Mouse (Mus musculus) cerebellum, adult 11-12 months (tissue): ENCODE data around the gene Tor1aip2.

ENCODE experiments used
- DNase-seq: peaks from one replicate; pipeline ENCODE4 v3.0.0; 2022

Tor1aip2 gene

DNA sequence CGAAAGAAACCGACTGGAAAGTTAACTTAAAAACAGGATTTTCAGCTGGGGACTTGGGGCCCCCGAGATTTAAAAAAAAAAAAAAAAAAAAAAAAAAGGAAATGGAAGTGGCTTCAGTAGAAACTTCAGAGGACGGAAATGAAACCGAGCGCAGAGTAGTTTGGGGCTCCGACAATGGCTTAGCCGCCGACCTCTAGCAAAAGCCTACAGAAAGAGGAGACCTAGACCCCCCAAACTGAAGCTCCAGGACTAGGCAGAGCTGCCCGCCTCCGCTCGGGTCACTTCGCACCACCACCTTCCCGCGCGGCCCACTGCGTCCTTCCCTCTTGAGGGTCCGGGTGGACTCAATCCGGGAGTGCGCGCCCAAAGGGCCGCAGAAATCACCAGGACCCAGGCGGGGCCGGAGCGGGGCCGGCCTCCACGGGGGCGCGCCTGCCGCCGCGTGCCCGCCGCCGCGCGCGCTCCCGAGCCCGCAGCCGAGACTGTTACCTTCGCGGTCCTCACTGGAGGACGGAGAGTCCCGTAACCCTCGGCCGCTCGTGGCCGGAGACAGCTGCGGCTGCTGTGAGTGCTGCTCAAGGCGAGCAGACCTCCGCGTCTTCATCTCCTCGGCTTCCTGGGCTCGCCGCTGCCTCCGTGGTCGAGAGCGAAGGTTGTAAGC lies at the start of gene Tor1aip2:
Gene Tor1aip2, plus strand, starts transcription at position 135 of the 661 bp plus-strand sequence.
- no peak for DNase-seq

DNA sequence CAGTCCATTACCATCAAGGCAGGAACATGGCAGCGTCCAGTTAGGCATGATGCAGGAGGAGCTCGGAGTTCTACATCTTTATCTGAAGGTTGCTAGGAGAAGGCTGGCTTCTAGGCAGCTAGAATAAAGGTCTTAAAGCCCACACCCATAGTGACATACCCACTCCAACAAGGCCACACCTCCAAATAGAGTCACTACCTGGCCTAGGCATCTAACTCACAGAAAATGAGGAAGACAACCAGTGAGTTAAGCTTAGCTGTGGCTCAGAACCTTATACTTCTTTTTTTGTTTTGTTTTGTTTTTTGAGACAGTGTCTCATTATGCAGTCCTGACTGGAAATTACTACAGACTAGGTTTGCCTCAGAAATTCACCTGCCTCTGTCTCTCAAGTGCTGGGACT lies 47.6 kb upstream of the Tor1aip2 start:
- DNase-seq, result no peak

DNA sequence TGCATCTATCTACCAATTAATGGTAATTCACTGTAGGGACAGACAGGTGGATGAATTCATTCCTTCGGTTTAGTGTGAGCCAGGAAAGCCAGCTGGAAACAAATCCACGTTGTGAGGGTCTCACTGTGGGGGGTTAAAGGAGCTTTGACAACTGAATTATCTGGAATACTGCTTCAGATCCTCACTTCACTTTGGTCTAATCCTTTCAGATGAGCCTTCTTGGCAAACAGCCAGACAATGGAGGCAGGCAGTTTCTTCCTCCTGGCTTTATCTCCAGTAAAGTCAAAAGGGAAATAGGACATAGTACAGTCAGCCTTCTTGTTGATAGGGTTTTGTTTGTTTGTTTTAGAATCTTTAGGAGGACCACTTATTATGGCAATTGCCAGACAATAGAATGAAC lies 45.8 kb upstream of the Tor1aip2 start:
- no peak for DNase-seq

DNA sequence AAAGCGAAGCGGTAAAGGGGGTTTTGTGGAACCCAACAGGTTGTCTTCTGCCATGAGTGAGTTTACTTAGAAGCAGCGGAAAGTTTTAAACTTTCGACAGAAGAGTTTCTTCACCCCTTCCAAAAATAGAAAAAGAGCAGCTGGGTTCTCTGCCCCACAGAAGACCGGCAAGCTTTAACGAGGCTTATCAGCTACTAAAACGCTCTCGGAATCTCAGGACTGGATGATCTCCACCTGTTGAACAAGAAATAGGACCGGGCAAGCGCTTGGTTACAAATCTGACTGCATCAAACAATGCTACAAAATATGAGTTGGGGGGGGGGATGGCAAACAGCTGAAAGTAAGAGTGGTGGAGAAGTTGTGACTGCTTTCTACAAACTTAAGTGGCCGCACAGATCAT lies 44.8 kb upstream of the Tor1aip2 start:
- DNase-seq, result no peak

DNA sequence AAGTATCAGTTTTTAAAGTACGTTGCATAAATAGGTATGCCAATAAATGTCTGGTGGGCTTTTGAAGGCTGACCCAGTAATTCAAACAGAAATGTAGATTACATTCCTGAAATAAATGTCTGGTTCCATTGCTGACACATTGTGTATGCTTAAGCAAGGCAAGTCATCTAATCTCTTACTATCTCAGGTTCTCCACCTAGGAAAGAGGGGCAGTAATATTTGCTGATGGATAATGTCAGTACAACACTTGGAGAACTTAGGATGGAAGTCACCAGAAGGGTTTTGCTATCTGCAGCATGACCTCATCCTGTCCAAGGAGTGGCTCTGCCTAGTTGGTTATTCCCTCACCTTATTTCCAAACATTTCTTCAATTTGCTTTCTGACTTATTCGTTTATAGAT lies 40.7 kb upstream of the Tor1aip2 start:
- DNase-seq, result no peak

DNA sequence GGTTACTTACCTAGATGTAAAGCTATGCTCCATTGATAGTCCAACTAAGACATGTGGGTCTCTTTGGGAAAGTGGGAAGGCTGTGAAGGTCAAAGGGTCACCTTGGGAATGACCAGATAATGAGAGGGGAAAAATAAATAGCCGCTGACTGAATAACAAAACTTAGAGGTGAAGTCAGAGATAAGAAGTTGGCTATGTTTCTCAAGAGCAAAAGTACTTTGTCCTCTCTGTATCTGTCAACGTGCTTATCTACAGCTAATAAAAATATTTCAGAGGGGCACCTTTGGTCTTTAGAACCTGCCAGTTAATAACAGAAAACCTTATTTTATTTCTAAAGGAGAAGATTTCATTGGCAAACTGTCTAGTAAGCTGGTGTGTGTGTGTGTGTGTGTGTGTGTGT lies 39.6 kb upstream of the Tor1aip2 start:
- DNase-seq, result no peak

DNA sequence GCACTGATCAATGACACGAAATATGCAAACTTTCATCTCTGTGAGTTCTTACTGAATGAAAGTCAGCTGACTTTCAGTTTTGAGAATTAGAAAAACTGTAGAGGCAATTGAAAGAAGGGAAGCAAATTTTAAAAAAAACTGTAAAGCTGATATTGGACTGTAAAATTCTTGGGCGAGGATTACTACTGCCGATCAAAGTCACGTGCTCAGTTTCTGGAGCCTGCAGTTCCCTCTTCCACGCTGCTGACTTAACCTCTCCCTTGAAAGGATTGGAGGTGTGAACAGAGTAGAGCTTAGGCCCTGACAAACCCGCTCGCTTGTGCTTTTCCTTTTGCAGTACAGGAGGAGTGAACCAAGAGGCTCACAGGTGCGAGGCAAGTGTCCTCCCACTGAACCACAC lies 32.8 kb upstream of the Tor1aip2 start:
- no peak for DNase-seq

DNA sequence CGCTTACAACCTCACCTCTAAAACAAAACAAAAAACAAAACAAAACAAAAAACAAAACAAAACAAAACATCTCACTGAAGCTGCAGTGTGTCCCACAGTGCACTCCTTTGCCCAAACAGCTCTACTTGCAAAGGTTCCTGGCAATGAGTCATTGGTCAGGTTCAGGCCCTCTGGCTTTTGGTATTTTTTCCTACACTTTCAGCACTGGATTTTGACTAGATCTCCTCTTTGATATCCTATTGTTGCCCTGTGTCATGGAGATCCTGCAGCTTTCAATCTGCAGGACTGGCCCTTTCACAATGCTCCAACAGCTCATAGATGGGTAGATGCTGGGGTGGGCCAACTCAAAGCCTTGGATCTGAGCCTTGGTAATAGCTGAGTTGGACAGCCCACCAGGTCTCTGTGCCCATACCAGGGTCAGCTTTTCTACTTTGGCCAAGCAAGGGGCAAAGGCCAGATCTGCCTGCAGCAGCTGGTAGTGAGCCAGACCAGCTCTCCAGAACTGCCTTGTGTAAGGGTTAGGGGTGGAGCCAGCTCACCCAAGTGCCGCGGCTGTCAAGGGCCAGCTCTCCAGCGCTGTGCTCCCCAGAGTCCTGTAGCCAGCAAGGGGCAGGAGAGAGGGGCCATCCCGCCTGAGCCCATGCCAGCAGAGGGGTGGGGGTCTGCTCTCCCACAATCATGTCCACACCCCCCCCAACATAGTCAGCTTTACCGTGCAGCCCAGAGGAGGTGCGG lies 31.8 kb upstream of the Tor1aip2 start:
- DNase-seq, result no peak

DNA sequence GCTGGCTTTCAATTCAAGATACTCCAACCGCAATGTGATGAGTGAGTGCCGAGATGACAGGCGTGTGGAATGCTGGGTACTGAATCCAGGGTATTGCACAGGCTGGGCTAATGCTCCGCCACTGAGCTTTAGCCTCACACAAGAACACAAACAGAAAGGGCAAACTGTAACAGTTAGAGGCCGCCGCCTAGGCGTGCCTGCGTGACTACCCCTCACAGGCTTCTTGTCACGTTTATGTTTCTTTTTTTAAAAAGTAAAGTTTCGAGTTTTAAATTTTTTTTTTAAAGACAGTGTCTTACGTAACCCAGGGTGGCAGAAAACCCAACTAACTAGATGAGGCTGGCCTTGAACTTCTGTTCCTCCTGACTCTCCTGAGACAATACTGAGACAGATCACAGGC lies 29.3 kb upstream of the Tor1aip2 start:
- no peak for DNase-seq

DNA sequence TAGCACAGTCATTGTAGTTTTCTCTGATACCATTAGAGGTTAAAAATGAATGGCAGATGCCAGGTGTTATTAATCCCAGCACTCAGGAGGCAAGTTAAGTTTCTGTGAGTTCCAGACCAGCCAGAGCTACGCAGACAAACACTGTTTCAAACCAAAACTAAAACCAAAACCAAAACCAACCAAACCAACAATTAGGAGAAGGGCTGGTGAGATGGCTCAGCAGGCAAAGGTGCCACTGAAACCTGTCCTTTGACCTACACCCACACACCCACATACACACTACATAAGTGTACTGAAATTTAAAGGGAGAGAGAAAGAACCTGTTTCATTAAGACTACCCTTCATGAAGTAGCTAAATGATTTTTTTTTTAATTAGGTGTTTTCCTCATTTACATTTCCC lies 26.2 kb upstream of the Tor1aip2 start:
- no peak for DNase-seq

DNA sequence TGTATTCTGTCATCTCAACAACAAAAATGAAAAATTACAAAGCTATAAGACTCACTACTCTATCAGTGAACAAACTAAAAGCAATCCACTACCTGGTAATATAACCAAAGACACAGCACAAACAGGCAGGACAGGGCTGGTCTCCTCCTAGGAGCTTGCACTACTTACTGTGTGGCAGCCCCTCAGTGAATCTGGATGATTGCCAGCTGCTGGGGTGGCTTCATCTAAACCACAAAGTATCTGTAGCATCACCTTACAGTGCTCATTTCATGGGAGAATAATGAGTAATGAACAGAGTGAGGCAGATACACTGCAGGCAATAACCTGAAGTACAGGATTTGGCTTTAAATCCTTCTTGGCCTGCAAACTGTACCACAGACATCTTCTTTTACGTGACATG lies 15.4 kb upstream of the Tor1aip2 start:
- no peak for DNase-seq

DNA sequence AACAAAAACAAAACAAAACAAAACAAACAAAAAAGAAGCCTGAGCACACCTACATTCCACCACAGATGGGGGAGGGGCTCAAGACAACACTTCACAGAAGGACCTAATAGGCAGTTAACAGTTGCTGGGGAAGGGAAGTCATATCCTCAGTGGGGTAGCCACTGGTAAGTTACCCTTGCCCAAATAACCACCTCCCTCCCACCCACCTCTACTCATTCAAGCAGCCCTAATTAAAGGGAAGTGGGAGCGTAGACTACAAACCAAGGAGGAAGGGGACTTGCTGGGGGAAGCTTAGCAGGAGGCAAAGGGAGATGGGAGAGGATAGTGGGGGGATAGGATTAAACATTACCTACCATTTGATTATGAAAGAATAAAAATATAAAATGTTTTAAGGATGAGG lies 14.8 kb upstream of the Tor1aip2 start:
- DNase-seq, result no peak

DNA sequence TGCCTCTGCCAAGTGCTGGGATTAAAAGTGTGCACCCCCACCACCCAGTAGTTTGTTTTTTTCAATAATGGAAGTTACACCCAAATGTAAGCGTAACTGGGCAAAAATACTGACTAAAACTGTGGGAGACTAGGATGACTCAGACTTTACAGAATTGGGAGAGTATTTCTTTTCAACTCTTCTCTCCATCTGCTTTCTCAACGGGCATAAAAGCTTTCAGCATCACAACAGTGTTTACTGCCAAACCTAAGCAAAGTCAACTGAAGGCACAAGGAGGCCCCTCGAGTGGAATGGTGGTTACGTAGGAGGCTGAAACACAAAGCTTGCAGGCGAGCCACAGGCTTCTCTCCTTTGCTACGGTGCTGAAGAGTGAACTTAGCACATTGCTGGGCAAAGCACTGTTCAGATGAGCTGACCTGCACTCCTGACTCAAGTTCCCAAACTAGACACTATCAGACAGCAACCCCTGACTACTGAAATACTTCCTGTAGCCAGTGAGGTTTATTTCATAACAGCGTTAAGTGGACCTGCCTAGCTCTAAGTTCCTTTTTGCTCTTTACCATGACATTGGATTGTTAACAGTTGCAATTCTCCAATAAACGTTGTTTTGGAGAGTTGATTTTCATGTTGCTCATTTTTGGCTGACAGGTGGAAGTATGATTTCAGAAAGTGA lies 10.2 kb upstream of the Tor1aip2 start:
- no peak for DNase-seq

DNA sequence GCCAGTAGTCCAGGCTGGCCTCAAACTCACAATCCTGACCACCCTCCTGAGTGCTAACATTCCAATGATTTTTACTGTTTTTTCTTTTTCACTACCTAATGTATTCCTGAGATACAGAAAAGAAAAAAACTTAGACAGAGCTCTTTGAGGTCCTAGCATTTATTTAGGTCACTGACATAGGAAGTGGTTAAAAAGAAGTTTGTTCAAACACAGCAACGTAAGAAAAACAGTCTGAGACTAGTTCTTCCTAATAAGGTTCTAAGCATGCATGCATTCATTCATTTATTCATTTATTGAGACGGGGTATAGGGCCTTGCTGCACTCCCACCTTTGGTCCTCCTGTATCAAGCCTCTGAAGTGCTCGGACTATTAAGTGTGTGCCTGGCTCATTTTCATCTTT lies 7.4 kb upstream of the Tor1aip2 start:
- no peak for DNase-seq

DNA sequence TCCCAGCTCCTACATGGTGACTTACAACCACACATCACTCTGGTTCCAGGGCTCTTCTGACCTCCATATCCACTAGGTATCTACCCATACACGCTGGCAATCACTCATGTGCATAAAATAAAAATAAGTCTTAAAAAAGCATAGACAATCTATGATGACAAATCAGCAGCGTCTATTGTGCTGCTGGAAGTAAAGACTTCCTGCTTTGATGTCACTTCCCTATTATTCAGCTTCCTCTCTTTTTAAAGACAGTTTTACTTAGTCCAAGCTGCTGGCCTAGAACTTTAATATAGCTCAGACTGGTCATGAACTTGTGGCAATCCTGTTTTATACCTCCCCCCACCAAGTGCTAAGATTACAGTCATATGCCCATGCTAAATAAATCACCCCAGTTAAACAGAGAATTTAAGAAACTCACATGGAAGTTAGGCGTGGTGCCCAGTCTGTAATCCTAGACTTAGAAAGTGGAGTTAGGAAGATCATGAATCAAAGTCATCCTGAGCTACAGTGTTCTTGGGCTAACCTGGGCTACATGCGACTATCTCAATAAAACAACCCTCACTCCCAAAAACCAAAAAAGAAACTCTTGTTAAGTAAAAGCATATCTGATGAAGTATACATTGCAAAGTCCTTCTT lies 6.7 kb upstream of the Tor1aip2 start:
- no peak for DNase-seq

DNA sequence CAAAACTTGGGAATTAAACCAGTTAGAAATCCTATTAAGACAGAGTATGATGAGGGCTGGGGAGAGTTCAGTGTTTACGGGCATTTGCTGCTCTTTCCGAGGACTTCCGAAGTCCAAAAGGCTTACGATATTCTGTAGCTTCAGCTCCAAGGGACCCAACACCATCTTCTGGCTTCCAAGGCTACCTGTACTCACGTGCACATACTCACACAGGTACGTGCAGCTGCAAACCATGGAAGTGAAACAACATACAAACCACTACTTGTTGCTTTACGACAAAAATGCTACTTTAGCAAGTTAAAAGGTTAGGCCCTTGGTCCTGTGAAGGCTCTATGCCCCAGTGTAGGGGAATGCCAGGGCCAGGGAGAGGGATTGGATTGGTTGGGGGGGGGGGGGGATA lies 1.3 kb upstream of the Tor1aip2 start:
- no peak for DNase-seq

DNA sequence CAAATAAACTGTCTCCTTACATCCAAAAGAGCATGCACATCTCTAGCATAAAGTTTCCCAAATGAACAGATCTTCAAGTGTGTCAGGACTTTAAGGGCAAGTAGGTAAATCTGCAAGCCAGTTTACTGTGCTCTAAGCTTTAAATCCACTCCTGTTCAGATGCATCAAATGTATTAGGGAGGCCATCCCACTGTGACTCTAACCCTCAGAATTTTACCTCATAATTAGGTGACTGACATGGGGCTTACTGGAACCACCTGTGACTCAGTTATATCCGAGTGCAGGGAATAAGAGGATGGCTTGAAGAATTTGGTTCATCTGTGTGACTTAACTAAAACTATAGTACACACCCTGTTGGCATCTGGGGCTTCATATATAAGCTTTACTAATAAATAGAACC lies 542 bp upstream of the Tor1aip2 start:
- DNase-seq, result no peak

DNA sequence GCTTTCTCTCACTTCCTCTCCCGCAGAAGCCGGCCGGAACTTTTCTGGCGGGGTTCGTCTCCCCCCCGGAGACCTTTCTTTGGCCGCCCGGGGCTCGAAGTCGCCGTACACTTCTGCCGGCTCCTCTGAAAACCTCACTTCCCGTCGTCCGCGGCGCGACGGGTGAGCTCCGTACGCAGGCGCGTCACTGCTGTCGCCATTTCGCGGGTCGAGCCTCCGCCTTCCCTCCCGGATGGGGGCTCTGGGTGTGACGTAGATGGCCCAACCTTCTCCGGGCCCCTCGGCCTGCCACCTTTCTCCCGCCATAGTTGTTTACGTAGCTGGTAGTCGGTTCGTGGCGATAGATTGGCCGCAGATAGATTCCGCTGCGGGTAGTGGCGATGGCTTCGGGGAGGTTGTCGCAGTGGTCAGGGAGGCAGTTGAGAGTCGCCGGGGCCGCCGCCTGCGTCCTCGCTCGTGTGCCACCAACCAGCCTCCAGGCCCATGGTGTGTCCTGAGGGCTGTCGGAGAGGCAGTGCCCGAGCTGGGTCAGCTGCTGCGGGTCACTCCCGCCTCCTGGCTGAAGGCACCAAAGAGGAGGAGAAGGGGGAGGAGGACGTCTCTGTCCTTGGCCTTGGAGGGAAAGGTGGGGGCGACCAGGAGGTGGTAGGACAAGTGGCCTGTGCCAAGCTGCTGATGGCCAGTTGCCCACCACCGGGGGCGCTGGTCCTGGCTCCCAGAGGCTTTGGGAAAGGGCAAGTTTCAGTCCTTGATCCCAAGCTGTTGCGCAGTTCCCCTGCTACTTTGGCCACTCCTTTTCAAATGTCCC lies 931 bp downstream of the Tor1aip2 start, which contains the start of gene Tor1aip1:
Gene Tor1aip1, minus strand, starts transcription at position 551 of the 808 bp plus-strand sequence.
- DNase-seq, result peak; percentile 99

DNA sequence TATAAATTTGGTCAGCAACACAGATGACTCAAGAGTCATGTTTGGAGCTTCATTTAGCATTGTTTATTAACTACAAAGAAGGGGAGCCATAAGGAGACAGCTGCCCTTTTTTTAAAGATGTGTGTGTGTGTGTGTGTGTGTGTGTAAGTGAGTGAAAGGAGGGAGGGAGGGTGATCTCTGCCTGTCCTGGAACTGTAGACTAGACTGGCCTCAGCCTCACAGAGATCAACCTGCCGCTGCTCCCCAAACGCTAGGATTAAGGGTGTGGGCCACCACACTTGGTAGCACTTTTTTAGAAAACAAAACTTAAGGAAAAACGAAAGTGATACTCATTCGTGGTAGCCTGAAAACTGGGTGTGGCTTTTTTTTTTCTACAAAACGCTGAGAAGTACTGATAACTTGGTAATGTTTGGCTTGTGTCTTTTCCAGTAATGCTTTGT lies 2.0 kb downstream of the Tor1aip2 start:
- DNase-seq, result peak; percentile 38

DNA sequence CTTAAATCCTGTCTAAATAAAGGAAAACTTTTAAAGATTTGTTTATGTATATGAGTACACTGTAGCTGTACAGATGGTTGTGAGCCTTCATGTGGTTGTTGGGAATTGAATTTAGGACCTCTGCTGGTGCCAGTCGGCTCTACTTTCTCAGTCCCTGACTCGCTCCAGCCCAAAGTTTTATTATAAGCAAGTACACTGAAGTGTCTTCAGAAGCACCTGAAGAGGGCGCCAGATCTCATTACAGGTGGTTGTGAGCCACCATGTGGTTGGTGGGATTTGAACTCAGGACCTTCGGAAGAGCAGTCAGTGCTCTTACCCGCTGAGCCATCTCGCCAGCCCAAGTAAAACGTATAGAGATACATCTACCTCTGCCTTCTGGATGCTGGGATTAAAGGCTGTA lies 4.8 kb downstream of the Tor1aip2 start:
- peak; percentile 33 for DNase-seq

DNA sequence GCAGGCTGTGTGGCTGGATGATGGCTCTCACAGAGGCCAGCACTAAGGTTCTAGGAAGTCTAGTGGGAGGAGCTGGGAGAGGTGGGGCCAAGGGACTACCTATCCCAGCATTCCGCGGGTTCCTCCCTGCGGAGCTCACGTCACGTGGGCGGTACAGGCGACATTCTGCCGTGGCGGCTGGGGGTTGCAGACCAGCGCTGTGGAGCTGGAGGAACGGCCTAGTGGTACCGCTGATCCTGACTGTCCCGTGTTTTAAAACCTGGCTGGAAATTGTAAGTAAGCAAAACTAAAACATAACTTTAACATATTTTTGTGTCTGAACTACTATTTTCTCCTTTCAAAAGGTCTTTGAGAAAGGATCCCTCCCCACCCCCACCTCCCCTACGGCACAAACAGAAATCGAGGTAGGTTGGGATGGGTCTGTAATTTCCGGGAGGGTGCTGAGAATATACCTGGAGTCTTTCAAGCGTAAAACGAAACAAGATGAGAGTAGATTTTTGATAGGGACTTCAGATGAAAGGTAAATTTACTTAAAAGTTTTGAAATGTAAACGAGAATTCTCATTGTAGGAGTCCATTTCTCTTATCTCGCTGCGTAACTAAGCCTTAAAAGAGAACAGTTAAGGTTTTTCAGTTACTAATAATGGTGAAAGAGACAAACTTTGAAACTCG lies 5.7 kb downstream of the Tor1aip2 start:
- DNase-seq, result peak; percentile 91
